Mouse (Mus musculus) CD8-positive naive resting alpha-beta T cell, adult 57 days (primary cell): ENCODE data around the gene Apoo. TPM values are rescaled to one million over a fixed set of nuclear protein-coding genes. Genes with fewer than 3 reads are reported as not detected.

Experiments
- total RNA-seq: library from RNA; stranded (reverse); gene quantifications from one replicate; pipeline ENCODE4 v1.2.4, GENCODE M21; 2023

Gene Apoo
- total RNA-seq, result 5.9 TPM

GRCm38 (mm10) chrX:94366670-94367241, at the start of gene Apoo, which contains the start of gene Fam90a1b:
Gene Apoo, plus strand, starts transcription at chrX:94367117.
Gene Fam90a1b, minus strand, starts transcription at chrX:94366777.

Other genes with a start within 250 kb of the Apoo start
- 50.3 TPM for gene Zfx, start 243.4 kb upstream of the Apoo start, total RNA-seq
- gene Eif2s3x, start 154.3 kb upstream of the Apoo start, total RNA-seq, result 107 TPM
- 15.1 TPM for gene Klhl15, start 132.5 kb upstream of the Apoo start, total RNA-seq
- not detected for gene Fam90a1b, start 340 bp upstream of the Apoo start, total RNA-seq
- gene Maged1, start 175.0 kb downstream of the Apoo start, total RNA-seq, result 3.2 TPM